Mouse (Mus musculus): ENCODE data around the gene Cnot1. TPM values are rescaled to one million over a fixed set of nuclear protein-coding genes. Genes with fewer than 3 reads are reported as not detected.

The Cnot1 gene
- polyA plus RNA-seq, 1 experiment from 2014 or later, result 128 TPM

- peak; percentile 94 for ATAC-seq (ENCODE audit: low FRiP score, low TSS enrichment)
- H3K9ac ChIP-seq (ENCODE audit: low read depth, low read length), result peak overlapping the region; percentile 53; the same call in 1 of the 2 replicates
- WGBS, result under 1% methylated on average over 20 of the region's 20 CpGs
These were observed 597 bp upstream of the Cnot1 start for GRCm38 (mm10) chr8:95807861-95808260.

GRCm38 (mm10) chr8:95806461-95807191, 638 bp downstream of the Cnot1 start:
- peak overlapping the region; percentile 73 for H3K4me2 ChIP-seq (replicated peaks; ENCODE audit: low read depth, low read length)
- peaks cover 6% of the 10 kb centered on the region; the same call in 1 of the 2 replicates for H3K36me3 ChIP-seq (ENCODE audit: control insufficient read depth, insufficient read depth, low read length)
- no peaks in the 10 kb centered on the region for H3K27me3 ChIP-seq (ENCODE audit: control insufficient read depth, insufficient read depth, low read length)
- no peak for ATAC-seq (ENCODE audit: low FRiP score, low TSS enrichment)
- peak overlapping the region; percentile 100 for H3K4me3 ChIP-seq (ENCODE audit: low read length)
- whole genome bisulfite sequencing, result 2% methylated on average over 51 of the region's 69 CpGs
- H3K9me3 ChIP-seq (ENCODE audit: control insufficient read depth, low read length), result no peaks in the 10 kb centered on the region
- peak overlapping the region; percentile 91 for H3K27ac ChIP-seq (ENCODE audit: low read depth, low read length)
- H3K9ac ChIP-seq (ENCODE audit: low read depth, low read length), result peak overlapping the region; percentile 99
- H3K4me1 ChIP-seq (ENCODE audit: control insufficient read depth, insufficient read depth, low read length), result peaks cover 14% of the 10 kb centered on the region

More at GRCm38 (mm10) chr8:95807861-95808260, 597 bp upstream of the Cnot1 start:
- Histone ChIP-seq H3K4me2 (replicated peaks; ENCODE audit: low read depth, low read length) (peak overlapping the region; percentile 49), H3K27me3 (ENCODE audit: control insufficient read depth, insufficient read depth, low read length) (no peaks in the 10 kb centered on the region), H3K36me3 (ENCODE audit: control insufficient read depth, insufficient read depth, low read length) (peaks cover 3% of the 10 kb centered on the region; the same call in 1 of the 2 replicates), H3K4me1 (ENCODE audit: control insufficient read depth, insufficient read depth, low read length) (peaks cover 14% of the 10 kb centered on the region), H3K4me3 (ENCODE audit: low read length) (peak overlapping the region; percentile 100), H3K9me3 (ENCODE audit: control insufficient read depth, low read length) (no peaks in the 10 kb centered on the region), H3K27ac (ENCODE audit: low read depth, low read length) (peak overlapping the region; percentile 91)

- Histone ChIP-seq H3K4me3 (ENCODE audit: low read length) (peak overlapping the region; percentile 100; the same call in 1 of the 2 replicates), H3K9me3 (ENCODE audit: control insufficient read depth, low read length) (no peaks in the 10 kb centered on the region)
- 53% methylated on average over 2 of the region's 2 CpGs for WGBS
These were observed 1.8 kb downstream of the Cnot1 start for GRCm38 (mm10) chr8:95805482-95805881.

DNA sequence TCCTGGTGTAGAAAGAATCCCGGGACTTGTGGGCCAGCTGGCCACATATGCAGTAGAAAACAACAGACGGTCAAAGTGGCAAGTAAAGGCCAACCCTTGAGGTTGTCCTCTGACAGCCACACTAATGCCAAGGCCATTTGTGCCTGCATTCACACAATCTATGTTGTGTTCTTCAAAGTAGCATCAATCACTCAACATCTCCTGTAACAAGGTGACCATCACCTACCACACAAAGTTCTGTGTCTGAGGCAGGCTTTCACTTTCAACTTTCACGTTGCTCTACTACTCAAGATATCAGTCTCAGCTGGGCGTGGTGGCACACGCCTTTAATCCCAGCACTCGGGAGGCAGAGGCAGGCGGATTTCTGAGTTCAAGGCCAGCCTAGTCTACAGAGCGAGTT, 5.0 kb downstream of the Cnot1 start:
- peaks cover 14% of the 10 kb centered on the region for H3K4me1 ChIP-seq (ENCODE audit: control insufficient read depth, insufficient read depth, low read length)
- 90% methylated on average over 8 of the region's 8 CpGs for WGBS
- no peak for ATAC-seq (ENCODE audit: low FRiP score, low TSS enrichment)
- no peak overlapping the region for H3K4me2 ChIP-seq (replicated peaks; ENCODE audit: low read depth, low read length)
- H3K27me3 ChIP-seq (ENCODE audit: control insufficient read depth, insufficient read depth, low read length), result no peaks in the 10 kb centered on the region
- no peaks in the 10 kb centered on the region for H3K9me3 ChIP-seq (ENCODE audit: control insufficient read depth, low read length)
- no peak overlapping the region for H3K4me3 ChIP-seq (ENCODE audit: low read length)
- H3K36me3 ChIP-seq (ENCODE audit: control insufficient read depth, insufficient read depth, low read length), result peaks cover 16% of the 10 kb centered on the region; the same call in 1 of the 2 replicates
- no peak overlapping the region for H3K27ac ChIP-seq (ENCODE audit: low read depth, low read length)
- H3K9ac ChIP-seq (ENCODE audit: low read depth, low read length), result no peak overlapping the region

More at GRCm38 (mm10) chr8:95805482-95805881, 1.8 kb downstream of the Cnot1 start:
- no peak overlapping the region for H3K27ac ChIP-seq (ENCODE audit: low read depth, low read length)
- H3K9ac ChIP-seq (ENCODE audit: low read depth, low read length), result peak overlapping the region; percentile 99
- peaks cover 14% of the 10 kb centered on the region for H3K4me1 ChIP-seq (ENCODE audit: control insufficient read depth, insufficient read depth, low read length)
- no peak for ATAC-seq (ENCODE audit: low FRiP score, low TSS enrichment)
- peak overlapping the region; percentile 73 for H3K4me2 ChIP-seq (replicated peaks; ENCODE audit: low read depth, low read length)
- H3K27me3 ChIP-seq (ENCODE audit: control insufficient read depth, insufficient read depth, low read length), result no peaks in the 10 kb centered on the region
- peaks cover 8% of the 10 kb centered on the region; the same call in 1 of the 2 replicates for H3K36me3 ChIP-seq (ENCODE audit: control insufficient read depth, insufficient read depth, low read length)

GRCm38 (mm10) chr8:95801476-95802064, 5.7 kb downstream of the Cnot1 start:
- H3K36me3 ChIP-seq (ENCODE audit: control insufficient read depth, insufficient read depth, low read length), result peaks cover 16% of the 10 kb centered on the region; the same call in 1 of the 2 replicates
- no peaks in the 10 kb centered on the region for H3K9me3 ChIP-seq (ENCODE audit: control insufficient read depth, low read length)
- peaks cover 14% of the 10 kb centered on the region for H3K4me1 ChIP-seq (ENCODE audit: control insufficient read depth, insufficient read depth, low read length)
- WGBS, result 95% methylated on average over 1 of the region's 1 CpGs
- no peak overlapping the region for H3K4me2 ChIP-seq (replicated peaks; ENCODE audit: low read depth, low read length)
- no peak overlapping the region for H3K27ac ChIP-seq (ENCODE audit: low read depth, low read length)
- no peaks in the 10 kb centered on the region for H3K27me3 ChIP-seq (ENCODE audit: control insufficient read depth, insufficient read depth, low read length)
- ATAC-seq (ENCODE audit: low FRiP score, low TSS enrichment), result no peak
- H3K9ac ChIP-seq (ENCODE audit: low read depth, low read length), result no peak overlapping the region
- no peak overlapping the region for H3K4me3 ChIP-seq (ENCODE audit: low read length)

GRCm38 (mm10) chr8:95800353-95800752, 6.9 kb downstream of the Cnot1 start:
- WGBS, result 98% methylated on average over 3 of the region's 3 CpGs
- H3K9me3 ChIP-seq (ENCODE audit: control insufficient read depth, low read length), result no peaks in the 10 kb centered on the region
- no peak overlapping the region for H3K9ac ChIP-seq (ENCODE audit: low read depth, low read length)
- H3K4me2 ChIP-seq (replicated peaks; ENCODE audit: low read depth, low read length), result no peak overlapping the region
- H3K4me1 ChIP-seq (ENCODE audit: control insufficient read depth, insufficient read depth, low read length), result peaks cover 6% of the 10 kb centered on the region; the same call in 1 of the 2 replicates
- no peak overlapping the region for H3K4me3 ChIP-seq (ENCODE audit: low read length)
- no peaks in the 10 kb centered on the region for H3K27me3 ChIP-seq (ENCODE audit: control insufficient read depth, insufficient read depth, low read length)
- ATAC-seq (ENCODE audit: low FRiP score, low TSS enrichment), result no peak
- H3K27ac ChIP-seq (ENCODE audit: low read depth, low read length), result no peak overlapping the region
- H3K36me3 ChIP-seq (ENCODE audit: control insufficient read depth, insufficient read depth, low read length), result peaks cover 19% of the 10 kb centered on the region; the same call in 1 of the 2 replicates

DNA sequence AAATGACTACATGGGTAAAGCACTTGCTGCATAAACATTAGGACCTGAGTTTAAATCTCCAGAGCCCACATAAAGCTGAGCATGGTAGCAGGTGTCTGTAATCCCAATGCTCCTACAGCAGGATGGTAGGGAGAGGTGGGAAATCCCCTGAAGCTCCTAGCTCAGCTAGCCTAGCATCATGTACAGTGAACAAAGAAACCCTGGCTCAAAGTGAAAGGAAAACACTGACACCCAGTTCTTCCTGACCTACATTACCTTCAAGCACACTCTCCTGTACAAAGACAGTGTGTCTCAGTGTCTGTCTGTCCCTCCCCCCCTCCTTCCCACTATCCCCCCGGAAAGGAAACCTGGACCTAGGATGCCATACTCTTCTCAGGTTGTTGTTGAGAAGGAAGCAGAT, 7.4 kb downstream of the Cnot1 start:
- Histone ChIP-seq H3K27me3 (ENCODE audit: control insufficient read depth, insufficient read depth, low read length) (no peaks in the 10 kb centered on the region), H3K27ac (ENCODE audit: low read depth, low read length) (no peak overlapping the region), H3K4me2 (replicated peaks; ENCODE audit: low read depth, low read length) (no peak overlapping the region), H3K9ac (ENCODE audit: low read depth, low read length) (no peak overlapping the region), H3K36me3 (ENCODE audit: control insufficient read depth, insufficient read depth, low read length) (peaks cover 19% of the 10 kb centered on the region; the same call in 1 of the 2 replicates), H3K4me1 (ENCODE audit: control insufficient read depth, insufficient read depth, low read length) (0 out of 2 replicates have a peak, but pooled peaks cover 3% of the 10 kb centered on the region), H3K9me3 (ENCODE audit: control insufficient read depth, low read length) (no peaks in the 10 kb centered on the region), H3K4me3 (ENCODE audit: low read length) (no peak overlapping the region)
- no peak for ATAC-seq (ENCODE audit: low FRiP score, low TSS enrichment)
- 94% methylated on average over 1 of the region's 1 CpGs for WGBS

GRCm38 (mm10) chr8:95799117-95799516, 8.1 kb downstream of the Cnot1 start:
- 96% methylated on average over 6 of the region's 6 CpGs for WGBS
- Histone ChIP-seq H3K36me3 (ENCODE audit: control insufficient read depth, insufficient read depth, low read length) (peaks cover 17% of the 10 kb centered on the region; the same call in 1 of the 2 replicates), H3K27me3 (ENCODE audit: control insufficient read depth, insufficient read depth, low read length) (no peaks in the 10 kb centered on the region), H3K9me3 (ENCODE audit: control insufficient read depth, low read length) (no peaks in the 10 kb centered on the region), H3K27ac (ENCODE audit: low read depth, low read length) (no peak overlapping the region), H3K4me3 (ENCODE audit: low read length) (no peak overlapping the region), H3K4me1 (ENCODE audit: control insufficient read depth, insufficient read depth, low read length) (no peaks in the 10 kb centered on the region), H3K9ac (ENCODE audit: low read depth, low read length) (no peak overlapping the region), H3K4me2 (replicated peaks; ENCODE audit: low read depth, low read length) (no peak overlapping the region)
- ATAC-seq (ENCODE audit: low FRiP score, low TSS enrichment), result no peak
